34 mouse cellular contexts compared by ENCODE assay signal in genomic region chr5:57587016-57587415, GRCm38 (mm10).
"Had no signal": no experiment of that assay in that cellular context is flagged by ENCODE, and none has a peak within 500 bp of the region (broad histone marks: within the 10 kb centered on the region; RNA-seq: fewer than 3 reads in every experiment).

No protein-coding gene starts in this region.

- H3K27ac ChIP-seq: heart, embryonic 13.5 days; heart, embryonic 15.5 days; hindbrain, embryonic 10.5 days; hindbrain, embryonic 12.5 days; hindbrain, embryonic 13.5 days; hindbrain, embryonic 14.5 days; hindbrain, embryonic 15.5 days; hindbrain, postnatal 0 days; intestine, embryonic 15.5 days; kidney, embryonic 15.5 days; kidney, postnatal 0 days; layer of hippocampus, adult 2 months; left cerebral cortex, adult 2 months had no signal

- H3K4me2 ChIP-seq: heart, embryonic 11.5 days; heart, embryonic 12.5 days; heart, embryonic 13.5 days; heart, embryonic 15.5 days; hindbrain, embryonic 12.5 days; hindbrain, embryonic 13.5 days; hindbrain, embryonic 14.5 days; hindbrain, embryonic 15.5 days; intestine, embryonic 15.5 days; kidney, embryonic 15.5 days had no signal

- H3K27me3 ChIP-seq: heart, embryonic 12.5 days; heart, embryonic 13.5 days; heart, embryonic 15.5 days; hindbrain, embryonic 12.5 days; hindbrain, embryonic 13.5 days; hindbrain, embryonic 15.5 days; intestine, embryonic 15.5 days; kidney, embryonic 15.5 days had no signal

- DNase-seq: heart, postnatal 10 days; heart, postnatal 14 days; heart, postnatal 36 days; heart, postnatal 4 days; kidney, adult 11 months; kidney, adult 18-20 months; kidney, adult 2 months; kidney, adult 8-10 months; kidney, postnatal 10 days; kidney, postnatal 14 days; kidney, postnatal 25 days; kidney, postnatal 36 days; kidney, postnatal 4 days; layer of hippocampus, adult 9-11 months; layer of hippocampus, postnatal 36 days had no signal

- H3K36me3 ChIP-seq: heart, embryonic 12.5 days; heart, embryonic 13.5 days; heart, embryonic 15.5 days; hindbrain, embryonic 10.5 days; hindbrain, embryonic 12.5 days; hindbrain, embryonic 13.5 days; hindbrain, embryonic 15.5 days; intestine, embryonic 15.5 days; kidney, embryonic 15.5 days had no signal

- ATAC-seq: hindbrain, embryonic 16.5 days; hindbrain, postnatal 0 days; inflammation-experienced regulatory T-cells, adult 6 months; intestine, embryonic 15.5 days; intestine, embryonic 16.5 days; intestine, postnatal 0 days had no signal

- H3K4me1 ChIP-seq: heart, embryonic 12.5 days; heart, embryonic 13.5 days; heart, embryonic 15.5 days; hindbrain, embryonic 10.5 days; hindbrain, embryonic 12.5 days; hindbrain, embryonic 13.5 days; hindbrain, embryonic 15.5 days; intestine, embryonic 15.5 days; kidney, embryonic 15.5 days had no signal

- H3K9ac ChIP-seq: heart, embryonic 12.5 days; heart, embryonic 13.5 days; heart, embryonic 15.5 days; hindbrain, embryonic 12.5 days; hindbrain, embryonic 13.5 days; hindbrain, embryonic 14.5 days; hindbrain, embryonic 15.5 days; intestine, embryonic 15.5 days; kidney, embryonic 15.5 days had no signal

- H3K4me3 ChIP-seq: heart, embryonic 12.5 days; heart, embryonic 13.5 days; heart, embryonic 15.5 days; hindbrain, embryonic 10.5 days; hindbrain, embryonic 12.5 days; hindbrain, embryonic 13.5 days; hindbrain, embryonic 15.5 days; intestine, embryonic 15.5 days; kidney, embryonic 15.5 days; layer of hippocampus, adult 2 months; left cerebral cortex, adult 2 months had no signal

- H3K9me3 ChIP-seq: heart, embryonic 12.5 days; heart, embryonic 13.5 days; heart, embryonic 15.5 days; hindbrain, embryonic 10.5 days; hindbrain, embryonic 12.5 days; hindbrain, embryonic 13.5 days; hindbrain, embryonic 15.5 days; intestine, embryonic 15.5 days; kidney, embryonic 15.5 days had no signal
